8 mouse cellular contexts compared by ENCODE assay signal in genomic region chr2:12001938-12002899, GRCm38 (mm10).
DNase-seq lines count a peak whose midpoint lies in the region; ATAC-seq lines count a peak whose summit lies in the region.

No protein-coding gene starts in this region.

- no peak overlapping the region for H3K9ac ChIP-seq in limb, embryonic 11.5 days (ENCODE audit: low read length)
- no peak overlapping the region for H3K9ac ChIP-seq in forebrain, embryonic 14.5 days (ENCODE audit: low read length)

- H3K4me2 ChIP-seq in limb, embryonic 11.5 days (ENCODE audit: low read depth, severe bottlenecking): no peak overlapping the region
- H3K4me2 ChIP-seq in forebrain, embryonic 14.5 days (ENCODE audit: low read length): no peak overlapping the region

- no peak overlapping the region for H3K27ac ChIP-seq in limb, embryonic 11.5 days (replicated peaks; ENCODE audit: low read depth, low read length)
- no peak overlapping the region for H3K27ac ChIP-seq in limb, embryonic 10.5 days
- H3K27ac ChIP-seq in forebrain, embryonic 14.5 days (ENCODE audit: low read depth, low read length): no peak overlapping the region

- no peaks in the 10 kb centered on the region for H3K9me3 ChIP-seq in limb, embryonic 11.5 days (ENCODE audit: control insufficient read depth, low read length)
- H3K9me3 ChIP-seq in limb, embryonic 10.5 days (replicated peaks): no peaks in the 10 kb centered on the region
- no peaks in the 10 kb centered on the region for H3K9me3 ChIP-seq in forebrain, embryonic 14.5 days (replicated peaks; ENCODE audit: control insufficient read depth, low read length)

- 31% methylated on average over 24 of the region's 24 CpGs for WGBS in limb, embryonic 11.5 days
- WGBS in limb, embryonic 10.5 days: 35% methylated on average over 24 of the region's 24 CpGs
- 32% methylated on average over 24 of the region's 24 CpGs for WGBS in forebrain, embryonic 14.5 days

- H3K27me3 ChIP-seq in limb, embryonic 11.5 days (ENCODE audit: control insufficient read depth, insufficient read depth, low read length): no peaks in the 10 kb centered on the region
- no peaks in the 10 kb centered on the region for H3K27me3 ChIP-seq in limb, embryonic 10.5 days (ENCODE audit: low read depth, poor library complexity, severe bottlenecking)
- no peaks in the 10 kb centered on the region for H3K27me3 ChIP-seq in forebrain, embryonic 14.5 days (replicated peaks; ENCODE audit: control insufficient read depth, insufficient read depth, low read length)

- peak; percentile 51; the same call in 1 of the 2 replicates for ATAC-seq in limb, embryonic 11.5 days (ENCODE audit: insufficient number of reproducible peaks, low FRiP score, low TSS enrichment, low read depth)
- ATAC-seq in forebrain, embryonic 14.5 days: peak; percentile 94
- peak; percentile 77 for ATAC-seq in megakaryocyte-erythroid progenitor cell, adult 5-6 weeks (replicated peaks; ENCODE audit: low FRiP score, low TSS enrichment, poor library complexity, severe bottlenecking)

- 0 out of 2 replicates have a peak, but pooled peaks cover 3% of the 10 kb centered on the region for H3K4me1 ChIP-seq in limb, embryonic 11.5 days (ENCODE audit: control insufficient read depth, insufficient read depth, low read length)
- H3K4me1 ChIP-seq in limb, embryonic 10.5 days: peaks cover 7% of the 10 kb centered on the region; the same call in 1 of the 2 replicates
- H3K4me1 ChIP-seq in forebrain, embryonic 14.5 days (ENCODE audit: control insufficient read depth, insufficient read depth, low read length): no peaks in the 10 kb centered on the region

- no peaks in the 10 kb centered on the region for H3K36me3 ChIP-seq in limb, embryonic 11.5 days (ENCODE audit: control insufficient read depth, insufficient read depth, low read length)
- no peaks in the 10 kb centered on the region for H3K36me3 ChIP-seq in limb, embryonic 10.5 days
- no peaks in the 10 kb centered on the region for H3K36me3 ChIP-seq in forebrain, embryonic 14.5 days (ENCODE audit: control insufficient read depth, insufficient read depth, low read length)

- peak; percentile 17 for DNase-seq in adrenal gland, adult 2 months
- no peak for DNase-seq in adrenal gland, postnatal 4 days (ENCODE audit: low spot score in 2 of 2)
- DNase-seq in limb, embryonic 11.5 days (ENCODE audit: low spot score): no peak
- DNase-seq in limb, embryonic 10.5 days (ENCODE audit: low spot score): no peak
- peak; percentile 83 for DNase-seq in forebrain, embryonic 14.5 days (ENCODE audit: low spot score)
- no peak for DNase-seq in spleen, postnatal 36 days (ENCODE audit: low spot score in 2 of 2)
- DNase-seq in left cerebral cortex, adult 11 months (ENCODE audit: low spot score): no peak

- no peak overlapping the region for H3K4me3 ChIP-seq in limb, embryonic 11.5 days (ENCODE audit: low read depth, low read length)
- H3K4me3 ChIP-seq in limb, embryonic 10.5 days: no peak overlapping the region
- no peak overlapping the region for H3K4me3 ChIP-seq in forebrain, embryonic 14.5 days (ENCODE audit: low read depth, low read length)

Comparison
In these comparisons a context has a peak if more than half of its experiments do, and no peak if none do; other contexts are left out.
1. DNase-seq: peak in adrenal gland, adult 2 months (single experiment) and forebrain, embryonic 14.5 days (single experiment); none in adrenal gland, postnatal 4 days (0 of 2), limb, embryonic 11.5 days (single experiment), limb, embryonic 10.5 days (single experiment), spleen, postnatal 36 days (0 of 2) and left cerebral cortex, adult 11 months (single experiment).
2. Peak in every context shown above with its lines, with median percentiles within 50 percentile points of each other: ATAC-seq.